Mouse (Mus musculus) ES-Bruce4 (cell line): ENCODE results near the gene Homer2. TPM values are rescaled to one million over a fixed set of nuclear protein-coding genes. Genes with fewer than 3 reads are reported as not detected.

Experiments
- H3K27ac ChIP-seq: 2 replicates; pipeline ENCODE4 v1.5.1; 2012; ENCODE audit warnings: low read length, inconsistent platforms; ENCODE audit not compliant: insufficient read depth
- H3K27me3 ChIP-seq: 2 replicates; pipeline ENCODE4 v1.6.1; 2012; ENCODE audit warnings: mild to moderate bottlenecking, low read length, inconsistent platforms; ENCODE audit not compliant: control insufficient read depth, poor library complexity, insufficient read depth, severe bottlenecking
- H3K36me3 ChIP-seq: 2 replicates; pipeline ENCODE4 v1.6.1; 2012; ENCODE audit warnings: inconsistent platforms, mild to moderate bottlenecking, low read length, moderate library complexity; ENCODE audit not compliant: control insufficient read depth, poor library complexity, insufficient read depth, severe bottlenecking
- H3K4me1 ChIP-seq: one replicate; pipeline ENCODE4 v1.8.1; 2011; ENCODE audit warnings: low read length; ENCODE audit not compliant: control insufficient read depth, insufficient read depth
- H3K4me3 ChIP-seq: 2 replicates; pipeline ENCODE4 v1.5.1; 2011; ENCODE audit warnings: low read depth, mild to moderate bottlenecking, low read length
- H3K9ac ChIP-seq: 2 replicates; pipeline ENCODE4 v1.6.1; 2012; ENCODE audit warnings: low read depth, mild to moderate bottlenecking, inconsistent platforms; ENCODE audit not compliant: poor library complexity, severe bottlenecking
- H3K9me3 ChIP-seq: replicated peaks from 2 replicates; pipeline ENCODE4 v1.6.1; 2012; ENCODE audit warnings: mild to moderate bottlenecking, low read length, inconsistent platforms; ENCODE audit not compliant: control insufficient read depth, poor library complexity, insufficient read depth, severe bottlenecking
- CTCF ChIP-seq: IDR thresholded peaks from one replicate; pipeline ENCODE4 v1.8.1; 2011; ENCODE audit warnings: low read depth, low read length
- EP300 ChIP-seq: IDR thresholded peaks from 2 replicates; pipeline ENCODE4 v1.6.1; 2011; ENCODE audit warnings: low read depth, low read length; ENCODE audit not compliant: insufficient read depth
- POLR2A ChIP-seq: IDR thresholded peaks from one replicate; pipeline ENCODE4 v1.8.1; 2011; ENCODE audit warnings: low read length; ENCODE audit not compliant: insufficient read depth
- polyA plus RNA-seq: library from polyadenylated mRNA; stranded (reverse); fragments of >200 nt; gene quantifications from 2 replicates; pipeline ENCODE4 v1.2.4, GENCODE M21; 2011; ENCODE audit warnings: low read depth; ENCODE audit not compliant: missing spikeins, insufficient read depth, insufficient read length

Gene Homer2
- polyA plus RNA-seq, 1 experiment: 9.2 TPM

GRCm38 (mm10) chr7:81681386-81681785, 25.9 kb downstream of the Homer2 start:
- no peaks in the 10 kb centered on the region for H3K4me1 ChIP-seq
- no peaks in the 10 kb centered on the region for H3K27me3 ChIP-seq
- H3K9me3 ChIP-seq: no peaks in the 10 kb centered on the region
- H3K36me3 ChIP-seq: no peaks in the 10 kb centered on the region
- H3K4me3 ChIP-seq: no peak overlapping the region
- TF ChIP-seq CTCF: no peak
- no peak for TF ChIP-seq EP300
- no peak for TF ChIP-seq POLR2A
- H3K9ac ChIP-seq: no peak overlapping the region
- H3K27ac ChIP-seq: no peak overlapping the region

GRCm38 (mm10) chr7:81673359-81674013, 33.8 kb downstream of the Homer2 start:
- no peaks in the 10 kb centered on the region for H3K36me3 ChIP-seq
- no peak for TF ChIP-seq POLR2A
- TF ChIP-seq EP300: no peak
- TF ChIP-seq CTCF: no peak

GRCm38 (mm10) chr7:81672735-81673291, 34.5 kb downstream of the Homer2 start:
- H3K4me1 ChIP-seq: no peaks in the 10 kb centered on the region
- no peaks in the 10 kb centered on the region for H3K36me3 ChIP-seq
- no peaks in the 10 kb centered on the region for H3K9me3 ChIP-seq
- no peak overlapping the region for H3K27ac ChIP-seq
- H3K27me3 ChIP-seq: no peaks in the 10 kb centered on the region
- no peak overlapping the region for H3K9ac ChIP-seq
- H3K4me3 ChIP-seq: no peak overlapping the region
- TF ChIP-seq POLR2A (no peak), EP300 (no peak), CTCF (no peak)

More at GRCm38 (mm10) chr7:81673359-81674013, 33.8 kb downstream of the Homer2 start:
- Histone ChIP-seq H3K4me3 (no peak overlapping the region), H3K4me1 (no peaks in the 10 kb centered on the region), H3K27me3 (no peaks in the 10 kb centered on the region), H3K9me3 (no peaks in the 10 kb centered on the region), H3K27ac (no peak overlapping the region), H3K9ac (no peak overlapping the region)

GRCm38 (mm10) chr7:81667156-81667555, 40.2 kb downstream of the Homer2 start:
- Histone ChIP-seq H3K9ac (no peak overlapping the region), H3K4me3 (no peak overlapping the region), H3K9me3 (no peaks in the 10 kb centered on the region), H3K27ac (no peak overlapping the region), H3K27me3 (no peaks in the 10 kb centered on the region), H3K36me3 (no peaks in the 10 kb centered on the region), H3K4me1 (no peaks in the 10 kb centered on the region)
- TF ChIP-seq POLR2A (no peak), EP300 (no peak), CTCF (no peak)

- Histone ChIP-seq H3K36me3 (no peaks in the 10 kb centered on the region), H3K9me3 (no peaks in the 10 kb centered on the region), H3K27ac (no peak overlapping the region), H3K27me3 (no peaks in the 10 kb centered on the region), H3K9ac (no peak overlapping the region), H3K4me3 (no peak overlapping the region), H3K4me1 (no peaks in the 10 kb centered on the region)
- TF ChIP-seq CTCF: no peak
- no peak for TF ChIP-seq POLR2A
- TF ChIP-seq EP300: no peak
Measured at GRCm38 (mm10) chr7:81666585-81666984, 40.7 kb downstream of the Homer2 start.

- Histone ChIP-seq H3K4me3 (no peak overlapping the region), H3K27me3 (no peaks in the 10 kb centered on the region), H3K4me1 (no peaks in the 10 kb centered on the region), H3K9ac (no peak overlapping the region), H3K9me3 (no peaks in the 10 kb centered on the region), H3K36me3 (no peaks in the 10 kb centered on the region), H3K27ac (no peak overlapping the region)
- TF ChIP-seq EP300 (no peak), CTCF (no peak), POLR2A (no peak)
Measured at GRCm38 (mm10) chr7:81663057-81663456, 44.3 kb downstream of the Homer2 start.
